Mouse (Mus musculus) urinary bladder, adult 18-20 months (tissue): ENCODE data around the gene Olfr1364.

Source experiments
- DNase-seq, 2 experiments: peaks; one replicate each; pipeline ENCODE4 v3.0.0; 2022; ENCODE audit warnings: low spot score in 2 of 2, mixed read lengths in 2 of 2

The Olfr1364 gene

GRCm38 (mm10) chr13:21581659-21582058, at the start of gene Olfr1364:
Gene Olfr1364, minus strand, starts transcription at chr13:21581759.
- DNase-seq, result no peak

- DNase-seq, result no peak
Measured at GRCm38 (mm10) chr13:21613922-21614321, 32.4 kb upstream of the Olfr1364 start, which contains the start of gene Olfr1362. Gene Olfr1362, minus strand, starts transcription at chr13:21614022.

- no peak for DNase-seq
Measured at GRCm38 (mm10) chr13:21591618-21592017, 10.1 kb upstream of the Olfr1364 start.

- no peak for DNase-seq
Measured at GRCm38 (mm10) chr13:21559793-21560192, 21.8 kb downstream of the Olfr1364 start, which contains the start of gene Olfr1535. Gene Olfr1535, minus strand, starts transcription at chr13:21559893.

GRCm38 (mm10) chr13:21550416-21551110, 31.0 kb downstream of the Olfr1364 start:
- no peak for DNase-seq

GRCm38 (mm10) chr13:21549487-21549886, 32.1 kb downstream of the Olfr1364 start:
- no peak for DNase-seq

GRCm38 (mm10) chr13:21542708-21543107, 38.9 kb downstream of the Olfr1364 start, which contains the start of gene Olfr1366:
Gene Olfr1366, minus strand, starts transcription at chr13:21542808.
- no peak for DNase-seq

- DNase-seq, result peak; percentile 83 to 92
Measured at GRCm38 (mm10) chr13:21530781-21531201, 50.8 kb downstream of the Olfr1364 start, which contains the start of gene Zkscan8. Gene Zkscan8, minus strand, starts transcription at chr13:21531120.

GRCm38 (mm10) chr13:21530136-21530535, 51.4 kb downstream of the Olfr1364 start:
- no peak for DNase-seq
